Mouse (Mus musculus) testis, adult 2 months (tissue): Measurements from ENCODE around the gene Ropn1.

ENCODE experiments used
- CTCF ChIP-seq: fragments of 200-500 bp; IDR thresholded peaks from 2 replicates; pipeline ENCODE4 v1.5.1; 2012; ENCODE audit warnings: low read depth, mild to moderate bottlenecking, inconsistent platforms, low read length, moderate library complexity; ENCODE audit not compliant: control insufficient read depth, insufficient read depth, insufficient replicate concordance
- POLR2A ChIP-seq: fragments of 200-500 bp; IDR thresholded peaks from 2 replicates; pipeline ENCODE4 v1.6.1; 2012; ENCODE audit warnings: low read depth, mild to moderate bottlenecking, inconsistent platforms, low read length, moderate library complexity; ENCODE audit not compliant: control insufficient read depth

DNA sequence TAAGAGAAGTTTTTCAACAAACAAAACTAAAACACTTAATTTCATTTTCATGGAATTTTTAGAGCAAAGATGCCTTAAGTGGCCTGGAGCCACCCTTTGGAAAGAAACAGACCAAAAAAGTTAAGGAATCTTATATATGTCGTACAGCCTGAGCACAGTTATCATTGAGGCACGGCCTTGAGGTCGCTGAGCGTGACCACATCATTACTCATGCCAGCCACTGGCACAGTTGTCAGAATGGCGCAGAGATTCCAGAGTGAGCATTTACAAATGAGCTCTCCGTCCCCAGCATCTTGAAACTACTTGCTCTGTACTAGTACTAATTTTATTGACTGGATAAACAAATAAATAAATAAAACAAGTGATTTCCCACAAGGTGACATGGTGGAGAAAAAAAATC lies 45.9 kb upstream of the Ropn1 start:
- no peak for TF ChIP-seq CTCF
- TF ChIP-seq POLR2A = no peak
